In genomic region chr6:124755831-124756595, GRCm38 (mm10) we compare ENCODE assay signal across 8 mouse cellular contexts. TPM values are rescaled to one million over a fixed set of nuclear protein-coding genes. Genes with fewer than 3 reads are reported as not detected.
A peak's percentile ranks its signal among the peaks of the same experiment; 100 is the strongest.
DNase-seq lines count a peak whose midpoint lies in the region; ATAC-seq and TF ChIP-seq lines count a peak whose summit lies in the region.

TSS of gene Gm45234 (minus strand) at chr6:124756021.
TSS of gene Atn1 (minus strand) at chr6:124756524.

- no peaks in the 10 kb centered on the region for H3K27me3 ChIP-seq in embryonic facial prominence, embryonic 11.5 days (ENCODE audit: control insufficient read depth, insufficient read depth, low read length)
- H3K27me3 ChIP-seq in heart, embryonic 13.5 days (replicated peaks): peaks cover 10% of the 10 kb centered on the region
- H3K27me3 ChIP-seq in kidney, embryonic 15.5 days: no peaks in the 10 kb centered on the region; the same call in 1 of the 2 replicates

- H3K4me2 ChIP-seq in embryonic facial prominence, embryonic 11.5 days (ENCODE audit: low read depth, low read length): peak within 1 kb of the TSS; percentile 60
- peak within 1 kb of the TSS; percentile 84 for H3K4me2 ChIP-seq in heart, embryonic 13.5 days
- peak within 1 kb of the TSS; percentile 75 for H3K4me2 ChIP-seq in kidney, embryonic 15.5 days

- no peak for TF ChIP-seq CTCF in layer of hippocampus, adult 2 months (conservative IDR thresholded peaks at IDR 0.05)

- peak in 1 of 2 experiments; percentile 52 for DNase-seq in layer of hippocampus, adult 2 months (ENCODE audit: low spot score in 2 of 2)
- no peak for DNase-seq in layer of hippocampus, adult 9-11 months
- peak; percentile 72 to 73 for DNase-seq in adrenal gland, adult 18-20 months (ENCODE audit: low spot score in 2 of 2)
- DNase-seq in embryonic facial prominence, embryonic 11.5 days (ENCODE audit: low spot score): peak; percentile 79
- peak; percentile 79 for DNase-seq in lung, postnatal 14 days
- peak; percentile 62 for DNase-seq in skeletal muscle tissue, adult 2 months (ENCODE audit: low read depth, low spot score)

- H3K9ac ChIP-seq in embryonic facial prominence, embryonic 11.5 days (replicated peaks; ENCODE audit: low read length): peak within 1 kb of the TSS; percentile 95
- peak within 1 kb of the TSS; percentile 98 for H3K9ac ChIP-seq in heart, embryonic 13.5 days
- peak within 1 kb of the TSS; percentile 96 for H3K9ac ChIP-seq in kidney, embryonic 15.5 days

- H3K27ac ChIP-seq in layer of hippocampus, adult 2 months: peak within 1 kb of the TSS; percentile 94
- peak within 1 kb of the TSS; percentile 96 for H3K27ac ChIP-seq in embryonic facial prominence, embryonic 11.5 days (replicated peaks; ENCODE audit: low read depth, low read length)
- peak within 1 kb of the TSS; percentile 99 for H3K27ac ChIP-seq in heart, embryonic 13.5 days (replicated peaks)
- H3K27ac ChIP-seq in kidney, embryonic 15.5 days: peak within 1 kb of the TSS; percentile 97

- no peaks in the 10 kb centered on the region for H3K9me3 ChIP-seq in embryonic facial prominence, embryonic 11.5 days (replicated peaks; ENCODE audit: control insufficient read depth, low read length)
- no peaks in the 10 kb centered on the region for H3K9me3 ChIP-seq in heart, embryonic 13.5 days
- no peaks in the 10 kb centered on the region for H3K9me3 ChIP-seq in kidney, embryonic 15.5 days (replicated peaks)

- peak; percentile 42 for ATAC-seq in embryonic facial prominence, embryonic 11.5 days (replicated peaks; ENCODE audit: insufficient number of reproducible peaks, low FRiP score, low TSS enrichment, low read depth)
- ATAC-seq in heart, embryonic 13.5 days (ENCODE audit: extremely low read depth, insufficient number of reproducible peaks, low FRiP score, low TSS enrichment): peak; percentile 27; the same call in 1 of the 2 replicates
- ATAC-seq in kidney, embryonic 15.5 days (replicated peaks; ENCODE audit: low FRiP score): peak; percentile 73

- peak within 1 kb of the TSS; percentile 75 for H3K4me3 ChIP-seq in layer of hippocampus, adult 2 months
- H3K4me3 ChIP-seq in embryonic facial prominence, embryonic 11.5 days (ENCODE audit: low read depth, low read length): peak within 1 kb of the TSS; percentile 78
- H3K4me3 ChIP-seq in heart, embryonic 13.5 days: peak within 1 kb of the TSS; percentile 83
- peak within 1 kb of the TSS; percentile 85 for H3K4me3 ChIP-seq in kidney, embryonic 15.5 days (replicated peaks)

- H3K4me1 ChIP-seq in embryonic facial prominence, embryonic 11.5 days (ENCODE audit: control insufficient read depth, insufficient read depth, low read length): peaks cover 6% of the 10 kb centered on the region; the same call in 1 of the 2 replicates
- peaks cover 49% of the 10 kb centered on the region for H3K4me1 ChIP-seq in heart, embryonic 13.5 days
- peaks cover 56% of the 10 kb centered on the region for H3K4me1 ChIP-seq in kidney, embryonic 15.5 days

- WGBS in embryonic facial prominence, embryonic 11.5 days: under 1% methylated on average over 52 of the region's 100 CpGs
- 1% methylated on average over 53 of the region's 100 CpGs for WGBS in heart, embryonic 13.5 days
- under 1% methylated on average over 64 of the region's 100 CpGs for WGBS in kidney, embryonic 15.5 days

- no peaks in the 10 kb centered on the region; the same call in 1 of the 2 replicates for H3K36me3 ChIP-seq in embryonic facial prominence, embryonic 11.5 days (replicated peaks; ENCODE audit: control insufficient read depth, insufficient read depth, low read depth, low read length)
- H3K36me3 ChIP-seq in heart, embryonic 13.5 days: peaks cover 19% of the 10 kb centered on the region; the same call in 1 of the 2 replicates
- H3K36me3 ChIP-seq in kidney, embryonic 15.5 days: peaks cover 15% of the 10 kb centered on the region; the same call in 1 of the 2 replicates

RNA-seq across cellular contexts. Expression of gene Gm45234, which starts in this region (rescaled TPM):
- not detected for total RNA-seq in layer of hippocampus, adult 2 months (2021)
- total RNA-seq in adrenal gland, adult 18-20 months (2021): not detected
- not detected in 2 replicates for polyA plus RNA-seq in embryonic facial prominence, embryonic 11.5 days (2014; fragmentation: Nextera tagmentation; extraction: Ambion mirVana)
- not detected in 2 replicates for polyA plus RNA-seq in heart, embryonic 13.5 days (2015; fragmentation: Nextera tagmentation; extraction: Ambion mirVana)
- not detected in 2 replicates for polyA plus RNA-seq in kidney, embryonic 15.5 days (2015; fragmentation: Nextera tagmentation; extraction: Ambion mirVana)

RNA-seq across cellular contexts. Expression of gene Atn1, which starts in this region (rescaled TPM):
- 100 to 1,000 TPM; 159 to 164 TPM for total RNA-seq in layer of hippocampus, adult 2 months (2021)
- total RNA-seq in adrenal gland, adult 18-20 months (2021): 10 to 100 TPM; 78.4 to 80.2 TPM
- 9.0 and 9.6 TPM in 2 replicates for polyA plus RNA-seq in embryonic facial prominence, embryonic 11.5 days (2014; fragmentation: Nextera tagmentation; extraction: Ambion mirVana)
- polyA plus RNA-seq in heart, embryonic 13.5 days (2015; fragmentation: Nextera tagmentation; extraction: Ambion mirVana): 7.8 and 9.4 TPM in 2 replicates
- 17.0 and 17.7 TPM in 2 replicates for polyA plus RNA-seq in kidney, embryonic 15.5 days (2015; fragmentation: Nextera tagmentation; extraction: Ambion mirVana)
